Mouse (Mus musculus): ENCODE results near the gene Bak1.
A peak's percentile ranks its signal among the peaks of the same experiment; 100 is the strongest.
"Not testable (repeated sequence)": the region's sequence is repeated elsewhere in the genome, so short reads cannot be mapped to it uniquely, and the experiment has no call there.

Gene Bak1

DNA sequence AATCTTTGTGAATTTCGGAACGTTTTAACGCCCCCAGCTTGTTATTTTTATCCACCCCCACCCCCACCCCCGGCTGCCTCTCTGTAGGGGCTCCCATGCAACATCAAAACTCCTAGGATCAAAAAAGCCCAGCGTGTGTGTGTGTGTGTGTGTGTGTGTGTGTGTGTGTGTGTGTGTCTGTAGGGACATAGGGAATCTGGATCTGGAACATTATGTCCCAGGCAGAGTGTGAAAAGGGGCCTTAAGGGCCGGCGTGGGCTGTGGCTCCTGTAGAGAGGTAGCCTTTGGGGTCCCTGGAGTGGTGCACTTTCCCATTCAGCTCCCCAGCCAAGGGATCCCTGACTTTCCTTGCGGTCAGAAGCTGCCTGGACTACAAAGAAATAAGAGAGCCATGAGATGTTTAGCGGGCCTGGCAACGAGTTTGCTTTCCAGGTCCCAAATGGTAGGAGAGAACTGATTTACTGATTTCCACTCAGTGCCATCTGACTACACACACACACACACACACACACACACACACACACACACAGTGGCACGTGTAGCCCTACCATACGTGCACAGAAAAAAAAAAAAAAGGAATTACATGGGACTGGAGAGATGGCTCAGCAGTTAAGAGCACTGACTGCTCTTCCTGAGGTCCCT is 10.1 kb downstream of the Bak1 start:
- DNase-seq = no peak

DNA sequence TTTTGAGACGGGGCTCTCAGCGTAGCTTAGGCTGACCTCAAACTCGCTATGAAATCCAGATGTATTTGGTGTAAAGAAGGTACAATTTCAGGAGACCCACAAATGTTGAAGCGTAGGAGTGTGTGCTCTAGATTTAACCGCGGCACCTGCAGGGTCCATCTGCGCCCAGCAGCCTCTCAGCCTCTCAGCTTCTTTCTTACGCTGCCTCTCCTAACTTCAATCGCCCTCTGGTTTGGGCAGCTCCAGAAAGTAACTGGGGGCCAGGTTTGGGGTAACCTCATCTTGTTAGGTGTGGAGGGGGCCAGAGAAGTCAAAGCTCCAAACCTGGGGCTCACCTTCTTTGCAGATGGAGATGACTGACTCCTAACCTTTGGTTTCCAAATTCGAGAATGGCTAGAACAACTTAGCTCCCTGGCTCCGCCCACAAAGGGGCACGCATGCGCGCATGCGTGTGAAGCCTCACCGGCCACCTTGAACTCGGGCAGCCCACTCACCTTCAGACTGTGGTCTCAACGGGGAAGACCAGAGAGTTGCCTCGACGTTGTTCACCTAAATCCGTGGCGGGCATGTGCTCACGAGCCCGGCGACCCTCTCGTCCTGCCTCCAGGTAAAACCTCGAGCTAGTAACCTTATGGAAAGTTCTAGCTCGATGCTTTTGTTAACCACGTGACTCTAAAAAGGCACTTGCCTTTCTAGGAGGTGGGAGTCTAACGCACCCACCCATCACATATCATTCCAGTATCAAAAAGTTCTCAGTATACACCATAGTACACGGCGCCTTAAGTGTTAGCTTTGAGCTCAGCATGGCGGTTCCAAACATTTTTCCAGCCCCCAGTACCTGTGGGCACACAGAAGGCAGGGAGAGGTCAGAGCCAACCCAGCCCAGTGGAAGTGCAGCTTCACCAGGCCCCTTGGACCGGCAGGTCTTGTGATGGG is 11.0 kb downstream of the Bak1 start:
- peak; percentile 89 for DNase-seq

DNA sequence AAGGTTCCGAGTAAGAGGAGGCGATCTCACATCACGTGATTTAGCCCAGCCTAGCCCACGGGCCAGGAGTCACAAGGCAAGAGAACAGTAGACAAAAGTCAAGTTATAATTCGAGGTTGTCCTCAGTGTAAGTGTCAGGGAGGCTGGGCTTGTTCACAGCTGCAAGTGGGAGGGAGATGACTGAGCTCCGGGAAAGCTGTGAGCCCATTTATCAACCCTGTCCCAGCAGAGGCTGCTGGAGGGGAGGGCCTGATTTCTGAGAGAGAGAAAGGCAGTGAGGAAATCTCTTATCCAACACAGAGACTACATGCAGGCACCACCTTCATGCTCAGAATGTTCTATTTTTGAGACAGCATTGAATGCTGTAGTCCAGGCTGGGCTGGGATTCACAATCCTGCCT is 15.9 kb downstream of the Bak1 start:
- no peak for DNase-seq

DNA sequence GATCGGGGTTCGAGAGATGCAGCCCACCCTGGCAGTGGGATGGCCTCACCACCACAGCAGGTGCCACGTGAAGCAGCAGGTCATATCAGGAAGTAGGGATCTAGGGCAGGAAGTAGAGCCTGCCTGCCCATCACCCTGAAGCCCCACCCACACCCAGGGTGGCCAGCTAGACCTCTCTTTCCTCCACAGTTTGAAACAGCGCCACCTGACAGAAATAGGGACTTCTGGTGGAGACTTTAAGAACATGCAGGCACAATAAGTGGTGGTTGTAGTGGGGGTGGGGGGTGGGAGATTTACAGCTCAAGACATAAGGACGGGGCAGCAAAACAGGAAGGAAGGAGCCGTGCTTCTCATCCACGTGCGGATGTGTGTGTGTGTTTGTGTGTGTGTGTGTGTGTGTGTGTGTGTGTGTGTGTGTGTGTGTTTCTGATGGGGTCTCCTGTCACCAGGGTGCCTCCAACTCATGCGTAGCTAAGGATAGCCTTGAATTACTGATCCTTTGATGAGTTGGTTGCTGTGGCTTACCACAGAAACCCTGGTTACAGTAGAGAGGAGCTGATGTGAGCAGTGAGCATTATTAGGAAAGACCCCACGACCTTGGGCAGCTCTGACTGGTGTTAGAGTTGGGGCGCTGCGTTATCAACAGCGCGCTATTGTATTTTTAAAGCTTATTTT is 16.7 kb downstream of the Bak1 start:
- DNase-seq = no peak

DNA sequence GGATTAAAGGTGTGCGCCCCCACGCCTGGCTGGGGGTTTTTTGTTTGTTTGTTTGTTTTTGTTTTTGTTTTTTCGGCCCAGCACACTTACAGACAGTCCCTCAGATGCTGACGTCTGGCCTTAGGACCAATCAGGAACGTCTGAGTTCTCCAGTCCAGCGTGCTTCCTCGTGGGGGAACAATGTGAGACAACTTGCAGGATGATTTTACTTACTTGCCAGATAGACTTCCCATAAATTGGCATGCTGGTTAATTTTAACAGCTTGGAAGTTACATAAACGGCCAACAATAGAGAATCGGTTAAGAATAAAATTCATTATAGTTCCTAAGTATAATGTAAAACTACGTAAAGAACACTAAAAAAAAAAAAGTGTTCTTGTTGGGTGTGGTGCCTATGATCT is 17.6 kb downstream of the Bak1 start:
- no peak for DNase-seq

DNA sequence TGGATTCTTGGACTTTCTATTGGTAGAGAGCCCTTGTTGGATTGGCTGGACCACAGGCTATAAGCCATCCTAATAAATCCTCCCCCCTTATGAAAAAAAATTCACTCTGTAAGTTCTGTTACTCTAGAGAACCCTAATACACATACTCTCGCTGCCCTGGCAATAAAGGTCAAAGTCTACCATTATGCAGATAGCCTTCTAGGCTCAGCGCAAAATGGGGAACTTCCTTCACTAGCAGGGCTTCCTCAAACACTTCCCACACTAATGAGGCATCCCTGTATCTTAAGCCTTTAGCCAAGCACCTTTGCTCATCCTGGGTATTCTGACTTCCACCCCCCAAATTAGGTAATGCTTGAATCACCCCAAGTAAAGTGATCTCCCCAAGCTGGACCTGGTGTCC is 20.5 kb downstream of the Bak1 start:
- no peak for DNase-seq

DNA sequence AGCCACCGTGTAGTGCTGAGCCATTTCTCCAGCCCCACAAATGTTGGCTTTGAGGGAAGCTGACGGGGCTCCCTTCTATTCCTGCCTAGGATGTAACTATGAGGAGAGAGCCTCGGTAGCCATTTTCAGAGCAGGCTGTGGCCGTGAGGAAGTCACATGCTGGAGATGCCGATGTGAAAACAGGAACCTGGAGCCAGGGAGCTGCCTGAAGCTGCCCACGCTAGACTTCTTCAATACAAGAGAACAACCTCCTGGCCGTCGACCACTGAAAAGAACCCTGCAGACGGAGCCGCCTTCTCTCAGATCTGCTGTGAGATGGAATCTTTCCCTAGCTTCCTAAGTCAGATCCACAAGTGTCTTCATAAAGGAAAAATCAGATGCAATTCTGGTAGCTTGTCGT is 23.2 kb downstream of the Bak1 start:
- no peak for DNase-seq

DNA sequence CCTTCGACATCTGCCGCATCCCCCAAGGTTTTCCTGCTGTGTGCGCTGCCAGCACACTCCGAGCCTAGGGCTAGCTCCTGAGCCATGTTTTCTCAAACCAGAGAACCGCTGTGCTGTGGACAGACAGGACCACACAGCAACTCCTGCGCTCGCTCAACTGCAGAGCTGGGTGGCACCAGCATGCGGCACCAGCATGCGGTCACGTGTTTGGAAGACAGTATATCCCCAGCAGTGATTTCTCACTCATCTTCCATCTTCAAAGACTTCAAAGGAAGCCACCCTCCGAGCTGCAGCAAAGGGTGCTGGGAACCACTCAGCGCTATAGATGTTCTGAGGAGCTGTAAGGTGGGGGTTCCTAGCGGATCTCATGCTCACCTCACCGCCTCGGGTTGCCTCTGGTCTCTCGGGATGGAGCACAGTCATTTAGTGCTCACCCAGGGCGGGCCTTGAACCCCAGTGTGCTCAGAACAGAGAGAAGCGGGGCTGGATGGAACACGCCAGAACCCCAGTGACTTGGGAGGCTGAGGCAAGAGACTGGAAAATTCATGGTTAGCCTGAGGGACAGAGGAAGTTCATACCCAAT is 23.8 kb downstream of the Bak1 start:
- DNase-seq = no peak

DNA sequence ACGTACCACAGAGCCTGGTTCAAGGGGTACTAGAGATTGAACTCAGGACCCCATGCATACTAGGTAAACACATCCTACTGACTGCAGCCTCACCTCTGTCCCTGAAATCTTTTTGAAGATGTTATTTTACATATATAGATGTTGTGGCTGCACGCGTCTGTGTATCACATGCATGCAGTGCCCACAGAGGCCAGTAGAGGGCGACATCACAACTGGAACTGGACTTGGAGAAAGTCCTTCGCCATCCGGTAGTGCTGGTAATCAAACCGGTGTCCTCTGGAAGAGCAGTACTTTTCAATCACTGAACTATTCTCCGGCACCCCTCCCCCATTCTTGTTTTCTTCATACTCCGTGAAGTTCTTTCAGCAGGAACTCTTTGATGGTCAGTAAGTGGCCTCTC is 24.4 kb downstream of the Bak1 start:
- DNase-seq = no peak

DNA sequence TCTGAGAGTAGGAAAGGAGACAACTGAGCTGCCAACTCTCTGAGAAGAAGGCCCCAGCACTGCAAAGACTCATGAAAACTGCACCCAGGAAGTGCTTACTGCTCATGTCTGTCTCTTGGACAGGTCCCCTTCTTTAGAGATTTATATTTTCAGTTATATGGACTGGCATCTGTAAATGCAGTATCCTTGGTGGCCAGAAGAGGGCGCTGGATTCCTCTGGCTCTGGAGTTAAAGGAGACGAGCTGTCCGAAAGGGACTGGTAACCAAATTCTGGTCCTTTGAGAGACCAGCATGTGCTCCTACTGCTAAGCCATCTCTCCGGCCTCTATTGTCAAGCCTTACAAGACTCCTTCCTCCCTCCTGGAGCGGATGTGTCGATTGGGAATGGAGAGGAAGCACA is 26.9 kb downstream of the Bak1 start:
- DNase-seq = no peak

DNA sequence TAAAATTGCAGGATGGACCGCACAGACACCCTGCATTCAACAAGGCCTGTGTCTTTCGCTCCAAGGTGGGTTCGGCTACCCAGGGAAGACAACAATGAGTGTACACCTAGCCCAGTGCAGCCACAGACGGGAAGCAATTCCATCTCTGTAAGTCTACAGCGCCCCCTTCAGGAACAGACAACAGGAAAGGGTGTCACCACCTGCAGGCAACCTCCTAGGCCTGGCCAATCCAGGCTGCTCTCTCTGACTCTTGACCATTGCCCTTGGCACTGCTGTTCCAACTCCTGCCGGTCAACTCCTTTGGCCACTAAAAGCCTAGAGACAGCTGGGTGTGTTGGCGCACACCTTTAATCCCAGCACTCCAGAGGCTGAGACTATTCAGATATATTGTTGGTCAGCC is 27.7 kb downstream of the Bak1 start:
- no peak for DNase-seq

DNA sequence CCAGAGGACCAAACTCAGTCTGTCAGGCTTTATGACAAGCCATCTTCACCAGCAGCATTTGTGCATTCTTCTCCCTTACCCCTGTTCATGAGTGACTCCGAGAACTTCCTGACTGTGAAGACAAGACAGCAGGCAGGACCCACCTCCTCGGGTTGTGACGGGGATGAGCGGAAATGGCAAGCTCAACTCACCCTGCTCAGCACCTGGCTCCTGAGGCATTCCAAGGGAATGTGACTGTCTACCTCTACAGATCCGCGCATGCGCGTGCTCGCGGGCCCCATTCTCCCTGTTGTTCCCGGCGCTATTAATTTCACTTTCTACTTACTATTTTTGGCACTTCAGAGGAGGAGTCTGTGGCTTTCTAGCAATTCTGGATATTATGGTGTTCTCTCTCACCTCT is 28.8 kb downstream of the Bak1 start:
- no peak for DNase-seq

DNA sequence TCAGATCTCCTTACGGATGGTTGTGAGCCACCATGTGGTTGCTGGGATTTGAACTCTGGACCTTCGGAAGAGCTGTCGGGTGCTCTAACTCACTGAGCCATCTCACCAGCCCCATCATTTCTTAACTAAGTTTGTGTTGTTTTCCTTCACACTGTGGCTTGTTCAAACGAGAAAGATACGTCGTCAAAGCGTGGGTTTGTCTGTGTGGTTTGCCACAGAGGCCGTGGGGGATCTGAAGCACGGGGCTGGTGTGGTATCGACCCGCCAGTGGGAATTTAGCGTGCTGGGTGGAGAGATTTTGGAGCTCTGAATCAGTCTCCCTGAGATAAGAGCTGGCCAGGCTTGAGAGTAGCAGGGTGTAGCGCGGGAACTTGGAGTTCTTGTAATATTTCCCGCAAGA is 30.5 kb downstream of the Bak1 start:
- DNase-seq = no peak

DNA sequence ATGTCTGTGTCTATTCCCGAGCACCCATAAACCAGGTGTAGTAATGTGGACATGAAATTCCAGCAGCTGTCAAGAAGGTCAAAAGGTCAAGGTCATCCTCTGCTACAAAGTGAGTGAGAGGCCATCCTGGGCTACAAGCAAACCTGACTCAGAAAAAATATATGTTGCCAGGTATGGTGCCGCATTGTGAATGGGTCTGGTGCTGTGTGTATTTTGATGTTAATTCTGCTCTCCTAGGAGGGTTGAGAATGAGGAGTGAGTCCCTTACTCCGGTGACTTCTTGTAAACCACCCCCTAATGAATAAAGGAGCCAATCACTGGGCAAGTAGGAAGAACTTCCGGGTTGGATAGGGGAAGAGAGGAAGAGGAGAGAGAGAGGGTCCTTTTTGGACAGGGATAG is 31.1 kb downstream of the Bak1 start:
- no peak for DNase-seq

DNA sequence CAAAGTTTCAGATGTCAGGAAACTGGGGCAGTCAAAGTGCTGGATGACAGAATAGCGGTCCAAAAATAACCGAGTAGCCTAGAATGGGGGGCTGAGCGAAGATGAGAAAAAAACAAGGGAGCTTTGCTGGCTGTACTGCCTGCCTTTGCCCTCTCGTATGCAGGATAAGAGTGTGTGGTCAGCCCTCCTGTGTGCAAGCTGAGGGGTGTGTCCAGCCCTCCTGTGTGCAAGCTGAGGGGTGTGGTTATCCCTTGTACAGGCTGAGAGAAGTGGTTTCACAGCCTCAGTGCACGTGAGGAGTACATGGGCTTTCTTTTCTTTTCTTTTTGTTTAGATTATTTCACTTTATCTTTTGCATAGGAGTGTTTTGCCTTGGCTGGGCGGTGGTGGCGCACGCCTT is 33.2 kb downstream of the Bak1 start:
- DNase-seq = no peak

DNA sequence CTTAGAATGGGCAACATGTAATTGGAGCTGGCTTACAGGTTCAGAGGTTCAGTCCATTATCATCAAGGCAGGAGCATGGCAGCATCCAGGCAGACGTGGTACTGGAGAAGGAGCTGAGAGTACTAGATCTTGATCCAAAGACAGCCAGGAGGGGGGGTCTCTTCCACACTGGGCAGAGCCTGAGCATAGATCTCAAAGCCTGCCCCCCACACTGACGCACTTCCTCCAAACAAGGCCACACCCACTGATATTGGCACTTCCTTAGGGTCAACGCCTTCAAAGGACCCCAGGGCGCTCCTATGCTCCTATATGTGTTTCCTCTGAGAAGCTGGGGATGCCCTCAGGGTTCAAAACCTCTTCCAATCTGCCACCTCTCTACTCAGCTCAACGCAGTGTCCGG is 33.8 kb downstream of the Bak1 start:
- no peak for DNase-seq

DNA sequence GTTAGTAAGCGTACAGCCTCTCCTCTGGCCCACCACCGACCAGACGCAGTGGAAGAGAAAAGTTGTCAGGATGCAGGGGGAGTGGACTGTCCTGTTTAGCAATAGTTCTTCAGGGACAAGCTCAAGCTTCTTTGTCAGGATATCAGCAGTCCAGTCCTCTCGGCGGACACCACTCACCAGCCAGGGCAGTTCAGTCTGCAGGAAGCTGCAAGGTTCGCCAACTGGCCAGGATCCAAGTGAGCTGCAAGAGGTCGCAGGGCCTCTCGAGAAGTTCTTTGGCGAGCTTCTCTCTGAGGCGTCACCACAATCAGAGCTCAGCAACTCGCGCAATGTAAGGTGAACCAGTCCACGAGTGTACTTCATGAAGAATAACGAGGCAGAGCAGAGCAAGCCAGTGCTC is 34.4 kb downstream of the Bak1 start:
- no peak for DNase-seq

DNA sequence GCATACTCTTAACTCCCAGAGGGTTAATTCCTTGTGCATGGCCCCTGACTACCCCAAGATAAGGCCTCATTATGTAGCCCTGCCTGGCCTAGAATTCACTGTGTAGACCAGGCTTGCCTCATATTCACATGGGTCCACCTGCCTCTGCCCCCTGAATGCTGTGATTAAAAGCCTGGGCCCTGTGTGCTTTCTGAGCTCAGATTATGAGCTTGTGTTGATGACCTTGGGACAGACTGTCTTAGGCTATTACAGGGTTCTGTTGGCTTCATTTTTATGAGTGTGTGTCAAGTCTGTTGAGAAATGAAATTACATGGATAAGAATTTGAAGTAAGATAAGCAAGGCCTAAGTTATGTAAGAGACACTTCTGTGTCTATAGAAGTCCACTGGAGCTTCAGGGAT is 38.3 kb downstream of the Bak1 start:
- no peak for DNase-seq

DNA sequence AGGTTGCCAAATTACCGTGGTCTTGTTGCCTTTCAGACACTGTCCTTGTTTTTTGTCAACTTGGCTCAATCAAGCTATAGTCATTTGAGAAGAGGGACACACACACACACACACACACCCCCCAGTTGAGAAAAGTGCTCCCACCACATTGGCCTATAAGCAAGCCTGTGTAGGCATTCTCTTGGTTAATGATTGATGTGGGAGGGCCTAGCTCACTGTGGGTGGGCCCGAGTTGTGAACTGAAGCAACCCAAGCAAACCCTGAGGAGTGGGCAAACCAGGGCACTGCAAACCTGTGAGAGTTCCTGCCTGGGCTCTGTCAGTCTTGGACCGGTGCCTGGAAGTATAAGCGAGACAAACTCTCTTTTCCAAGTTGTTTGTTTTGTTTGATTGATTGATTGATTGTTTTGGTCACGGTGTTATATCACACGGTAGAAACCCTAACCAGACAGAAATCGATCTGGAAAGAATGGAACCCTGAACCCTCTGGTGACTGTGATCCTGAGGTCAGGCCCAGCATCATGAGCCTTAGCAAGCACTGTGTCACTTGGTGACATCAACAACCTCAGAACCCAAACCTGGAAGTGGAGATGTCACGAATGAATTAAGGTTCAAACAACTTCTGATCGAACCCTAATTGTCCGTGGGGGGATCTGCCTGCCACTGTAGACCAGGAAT is 43.2 kb downstream of the Bak1 start:
- DNase-seq = no peak

DNA sequence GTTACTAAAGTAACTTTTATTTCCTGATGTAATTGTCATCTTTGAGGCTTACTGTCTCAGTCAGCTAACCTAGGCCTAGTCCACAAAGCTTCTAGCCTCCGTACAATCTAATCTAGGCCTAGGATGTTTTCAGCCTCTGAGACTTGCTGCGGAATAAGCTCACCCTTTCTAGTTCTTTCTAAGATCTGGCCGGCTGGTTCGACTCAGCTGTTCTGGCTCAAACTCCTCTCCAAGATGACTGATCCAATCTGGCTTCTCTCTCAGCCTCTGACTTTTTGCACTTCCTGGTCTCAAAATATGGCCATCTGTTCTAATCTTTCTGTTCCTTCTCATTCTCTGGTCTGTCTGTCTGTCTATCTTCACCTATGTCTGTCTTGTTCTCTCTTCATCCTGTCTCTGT is 45.4 kb downstream of the Bak1 start:
- no peak for DNase-seq

DNA sequence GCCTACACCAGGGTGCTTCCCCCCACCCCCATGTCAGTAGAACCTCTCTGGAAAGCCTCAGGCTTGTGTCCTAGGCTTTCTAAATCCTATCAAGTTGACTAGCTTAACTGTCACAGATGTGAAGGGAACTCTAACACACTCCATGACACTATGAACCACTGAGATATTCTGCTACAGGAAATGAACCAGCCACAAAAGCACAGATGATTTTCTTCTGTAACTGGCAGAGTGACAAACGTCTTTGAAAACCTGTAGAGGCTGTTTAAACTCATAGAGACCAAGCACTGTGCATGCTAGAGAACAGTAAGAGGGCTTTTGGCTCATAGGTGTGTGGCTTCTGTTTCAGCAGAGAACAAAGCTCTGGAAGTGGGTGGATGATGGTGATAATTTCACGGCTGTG is 47.8 kb downstream of the Bak1 start:
- DNase-seq = no peak

DNA sequence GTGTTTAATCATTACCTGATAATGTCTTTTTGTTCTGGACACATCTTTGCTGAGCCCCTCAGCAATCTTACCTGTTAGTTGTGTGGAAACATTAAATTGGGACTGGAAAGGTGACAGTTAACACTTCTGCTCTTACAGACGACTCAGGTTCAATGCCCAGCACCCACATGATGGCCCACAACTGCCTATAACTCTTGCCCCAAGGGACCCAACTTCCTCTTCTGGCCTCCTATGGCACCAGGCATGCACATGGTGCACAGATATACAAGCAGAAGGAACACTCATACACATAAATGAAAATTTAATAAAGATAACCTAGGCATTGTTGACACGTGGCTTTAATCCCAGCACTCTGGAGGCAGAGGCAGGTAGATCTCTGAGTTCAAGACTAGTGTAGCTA is 49.4 kb downstream of the Bak1 start:
- DNase-seq = no peak

DNA sequence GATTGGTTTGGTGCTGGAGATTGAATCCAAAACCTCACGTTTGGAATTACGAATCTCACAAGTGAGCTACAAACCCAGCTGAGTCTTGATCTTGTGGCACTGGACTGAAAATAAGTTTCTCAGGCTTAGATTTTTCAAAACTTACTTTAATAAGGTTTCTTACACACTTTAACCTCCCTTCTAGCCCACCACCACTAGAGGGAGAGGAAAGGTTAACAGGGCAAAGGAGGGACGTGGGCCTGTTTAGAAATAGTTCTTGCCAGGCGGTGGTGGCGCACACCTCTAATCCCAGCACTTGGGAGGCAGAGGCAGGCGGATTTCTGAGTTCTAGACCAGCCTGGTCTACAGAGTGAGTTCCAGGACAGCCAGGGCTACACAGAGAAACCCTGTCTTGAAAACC is 51.5 kb downstream of the Bak1 start:
- DNase-seq = not testable (repeated sequence)
